Mouse (Mus musculus) fat pad, adult 2 months (tissue): ENCODE data around the gene Serpinb2.

ENCODE experiments used
- DNase-seq: peaks from one replicate; pipeline ENCODE4 v3.0.0-alpha.2; 2011; ENCODE audit warnings: low read depth, low spot score; ENCODE audit errors: extremely low read depth

Gene Serpinb2

GRCm38 (mm10) chr1:107511252-107511651, at the start of gene Serpinb2:
Serpinb2 (plus strand) TSS chr1:107511423.
- no peak for DNase-seq

- no peak for DNase-seq
Observed at GRCm38 (mm10) chr1:107479909-107480308, 31.3 kb upstream of the Serpinb2 start.

GRCm38 (mm10) chr1:107481452-107481851, 29.8 kb upstream of the Serpinb2 start:
- DNase-seq: no peak

- no peak for DNase-seq
Observed at GRCm38 (mm10) chr1:107489577-107489976, 21.6 kb upstream of the Serpinb2 start.

GRCm38 (mm10) chr1:107496789-107497188, 14.4 kb upstream of the Serpinb2 start:
- no peak for DNase-seq

GRCm38 (mm10) chr1:107502025-107502424, 9.2 kb upstream of the Serpinb2 start:
- DNase-seq: no peak

- DNase-seq: no peak
Observed at GRCm38 (mm10) chr1:107503294-107503693, 7.9 kb upstream of the Serpinb2 start.

GRCm38 (mm10) chr1:107505898-107506562, 5.2 kb upstream of the Serpinb2 start:
- no peak for DNase-seq

- DNase-seq: no peak
Observed at GRCm38 (mm10) chr1:107512194-107513138, 1.2 kb downstream of the Serpinb2 start.

GRCm38 (mm10) chr1:107513530-107513929, 2.3 kb downstream of the Serpinb2 start:
- DNase-seq: no peak

- no peak for DNase-seq
Observed at GRCm38 (mm10) chr1:107515839-107516498, 4.7 kb downstream of the Serpinb2 start.

- DNase-seq: no peak
Observed at GRCm38 (mm10) chr1:107525592-107525991, 14.4 kb downstream of the Serpinb2 start.

- DNase-seq: peak; percentile 33
Observed at GRCm38 (mm10) chr1:107528325-107529078, 17.3 kb downstream of the Serpinb2 start.

- DNase-seq: no peak
Observed at GRCm38 (mm10) chr1:107529365-107530052, 18.3 kb downstream of the Serpinb2 start.

- no peak for DNase-seq
Observed at GRCm38 (mm10) chr1:107533736-107534135, 22.5 kb downstream of the Serpinb2 start.

- no peak for DNase-seq
Observed at GRCm38 (mm10) chr1:107537435-107537834, 26.2 kb downstream of the Serpinb2 start.

- no peak for DNase-seq
Observed at GRCm38 (mm10) chr1:107559494-107559893, 48.3 kb downstream of the Serpinb2 start.

GRCm38 (mm10) chr1:107562110-107562509, 50.9 kb downstream of the Serpinb2 start:
- no peak for DNase-seq

- no peak for DNase-seq
Observed at GRCm38 (mm10) chr1:107565644-107566043, 54.4 kb downstream of the Serpinb2 start.

GRCm38 (mm10) chr1:107576094-107576493, 64.9 kb downstream of the Serpinb2 start:
- no peak for DNase-seq
